Mouse (Mus musculus): ENCODE results near the gene Atg10. TPM values are rescaled to one million over a fixed set of nuclear protein-coding genes. Genes with fewer than 3 reads are reported as not detected.
A peak's percentile ranks its signal among the peaks of the same experiment; 100 is the strongest.

The Atg10 gene
- polyA plus RNA-seq, 1 experiment = 0.16 TPM

GRCm38 (mm10) chr13:90962836-90963760, 260.7 kb downstream of the Atg10 start:
- TF ChIP-seq GATA1 (IDR thresholded peaks at IDR 0.05; ENCODE audit: low read length) = no peak

GRCm38 (mm10) chr13:90960591-90960990, 263.2 kb downstream of the Atg10 start:
- TF ChIP-seq GATA1 (IDR thresholded peaks at IDR 0.05; ENCODE audit: low read length) = no peak

GRCm38 (mm10) chr13:90958894-90959293, 264.9 kb downstream of the Atg10 start:
- no peak for TF ChIP-seq GATA1 (IDR thresholded peaks at IDR 0.05; ENCODE audit: low read length)

- no peak for TF ChIP-seq GATA1 (IDR thresholded peaks at IDR 0.05; ENCODE audit: low read length)
Measured at GRCm38 (mm10) chr13:90939600-90939999, 284.2 kb downstream of the Atg10 start.

- peak; percentile 84 for TF ChIP-seq GATA1 (IDR thresholded peaks at IDR 0.05; ENCODE audit: low read length)
Measured at GRCm38 (mm10) chr13:90939192-90939591, 284.6 kb downstream of the Atg10 start.

GRCm38 (mm10) chr13:90935852-90936251, 287.9 kb downstream of the Atg10 start:
- no peak for TF ChIP-seq GATA1 (IDR thresholded peaks at IDR 0.05; ENCODE audit: low read length)

- TF ChIP-seq GATA1 (IDR thresholded peaks at IDR 0.05; ENCODE audit: low read length) = no peak
Measured at GRCm38 (mm10) chr13:90933256-90933655, 290.5 kb downstream of the Atg10 start.

- TF ChIP-seq GATA1 (IDR thresholded peaks at IDR 0.05; ENCODE audit: low read length) = no peak
Measured at GRCm38 (mm10) chr13:90929847-90930246, 293.9 kb downstream of the Atg10 start.

GRCm38 (mm10) chr13:90926938-90927633, 296.7 kb downstream of the Atg10 start:
- no peak for TF ChIP-seq GATA1 (IDR thresholded peaks at IDR 0.05; ENCODE audit: low read length)

- TF ChIP-seq GATA1 (IDR thresholded peaks at IDR 0.05; ENCODE audit: low read length) = peak; percentile 74
Measured at GRCm38 (mm10) chr13:90926125-90926765, 297.5 kb downstream of the Atg10 start.

- no peak for TF ChIP-seq GATA1 (IDR thresholded peaks at IDR 0.05; ENCODE audit: low read length)
Measured at GRCm38 (mm10) chr13:90925191-90925590, 298.6 kb downstream of the Atg10 start.

- no peak for TF ChIP-seq GATA1 (IDR thresholded peaks at IDR 0.05; ENCODE audit: low read length)
Measured at GRCm38 (mm10) chr13:90924072-90924471, 299.7 kb downstream of the Atg10 start.

GRCm38 (mm10) chr13:90922751-90923612, 300.8 kb downstream of the Atg10 start, which contains the start of gene Rps23:
Gene Rps23 (plus strand): TSS chr13:90922958.
- TF ChIP-seq GATA1 (IDR thresholded peaks at IDR 0.05; ENCODE audit: low read length) = no peak

GRCm38 (mm10) chr13:90914721-90915120, 309.0 kb downstream of the Atg10 start:
- TF ChIP-seq GATA1 (IDR thresholded peaks at IDR 0.05; ENCODE audit: low read length) = no peak

- no peak for TF ChIP-seq GATA1 (IDR thresholded peaks at IDR 0.05; ENCODE audit: low read length)
Measured at GRCm38 (mm10) chr13:90913675-90914192, 310.0 kb downstream of the Atg10 start.

All from G1E-ER4 (cell line).